In genomic region chr3:52685434-52686181, GRCm38 (mm10) we compare ENCODE assay signal across 8 mouse cellular contexts.
DNase-seq lines count a peak whose midpoint lies in the region; ATAC-seq and TF ChIP-seq lines count a peak whose summit lies in the region.

No protein-coding gene starts in this region.

- no peaks in the 10 kb centered on the region for H3K9me3 ChIP-seq in lung, embryonic 16.5 days (ENCODE audit: control insufficient read depth, low read length)

- POLR2A ChIA-PET in Patski (lab: Charles Lee) = interaction anchor here (1.2 kb wide), 1 partner anchor 34 kb away, joined by 4 read pairs; no protein-coding TSS in a partner anchor

- intact Hi-C loops in heart, postnatal 10 days (cut with DNase I) = no loop called here

- H3K4me2 ChIP-seq in lung, embryonic 16.5 days (ENCODE audit: low read depth, low read length) = no peak overlapping the region

- in situ Hi-C loops in Patski (cut with MboI; ENCODE audit: low pct_unique_long_range_greater_than_20kb) = no loop called here

- no peak for TF ChIP-seq CTCF in Patski (IDR thresholded peaks at IDR 0.05)

- no peaks in the 10 kb centered on the region for H3K36me3 ChIP-seq in lung, embryonic 16.5 days (ENCODE audit: control insufficient read depth, insufficient read depth, low read length)

- DNase-seq in frontal cortex, adult 2 months (ENCODE audit: extremely low spot score in 1 of 2, low spot score in 1 of 2) = peak; percentile 40 to 71
- no peak for DNase-seq in frontal cortex, postnatal 14 days (ENCODE audit: low spot score in 2 of 2)
- DNase-seq in Patski (ENCODE audit: low read depth, low spot score) = peak; percentile 50
- peak; percentile 49 to 56 for DNase-seq in heart, postnatal 10 days
- no peak for DNase-seq in cerebellum, postnatal 25 days
- DNase-seq in B cell, adult 2 months = no peak
- DNase-seq in spleen, adult 18-20 months = no peak

- whole genome bisulfite sequencing in lung, embryonic 16.5 days = 33% methylated on average over 9 of the region's 9 CpGs

- ATAC-seq in Patski = peak; percentile 33
- ATAC-seq in lung, embryonic 16.5 days (ENCODE audit: low read depth) = 0 out of 2 replicates have a peak, but pooled peaks have one; percentile 45

- no peak overlapping the region for H3K9ac ChIP-seq in lung, embryonic 16.5 days (ENCODE audit: low read length)

- CTCF ChIA-PET in Patski (lab: Charles Lee) = interaction anchor here (1.5 kb wide), 2 partner anchors 12 to 415 kb away, joined by 3 to 4 read pairs; no protein-coding TSS in a partner anchor

- no peaks in the 10 kb centered on the region for H3K27me3 ChIP-seq in Patski
- no peaks in the 10 kb centered on the region for H3K27me3 ChIP-seq in lung, embryonic 16.5 days (ENCODE audit: control insufficient read depth, insufficient read depth, low read depth, low read length)

- H3K4me1 ChIP-seq in lung, embryonic 16.5 days (replicated peaks; ENCODE audit: control insufficient read depth, insufficient read depth, low read length) = peaks cover 9% of the 10 kb centered on the region

- no peak overlapping the region for H3K4me3 ChIP-seq in lung, embryonic 16.5 days (ENCODE audit: low read length)

- H3K27ac ChIP-seq in lung, embryonic 16.5 days (ENCODE audit: low read length) = no peak overlapping the region; the same call in 1 of the 2 replicates

Comparison
In these comparisons a context has a peak if more than half of its experiments do, and no peak if none do; other contexts are left out.
1. DNase-seq: peak in frontal cortex, adult 2 months (2 of 2), Patski (single experiment) and heart, postnatal 10 days (2 of 2); none in frontal cortex, postnatal 14 days (0 of 2), cerebellum, postnatal 25 days (0 of 2), B cell, adult 2 months (0 of 2) and spleen, adult 18-20 months (0 of 2).